Mouse (Mus musculus) cerebellum, adult 8-10 months (tissue): Measurements from ENCODE around the gene Aox3.
A peak's percentile ranks its signal among the peaks of the same experiment; 100 is the strongest.

Experiments used
- DNase-seq: peaks from one replicate; pipeline ENCODE4 v3.0.0; 2022

The Aox3 gene

DNA sequence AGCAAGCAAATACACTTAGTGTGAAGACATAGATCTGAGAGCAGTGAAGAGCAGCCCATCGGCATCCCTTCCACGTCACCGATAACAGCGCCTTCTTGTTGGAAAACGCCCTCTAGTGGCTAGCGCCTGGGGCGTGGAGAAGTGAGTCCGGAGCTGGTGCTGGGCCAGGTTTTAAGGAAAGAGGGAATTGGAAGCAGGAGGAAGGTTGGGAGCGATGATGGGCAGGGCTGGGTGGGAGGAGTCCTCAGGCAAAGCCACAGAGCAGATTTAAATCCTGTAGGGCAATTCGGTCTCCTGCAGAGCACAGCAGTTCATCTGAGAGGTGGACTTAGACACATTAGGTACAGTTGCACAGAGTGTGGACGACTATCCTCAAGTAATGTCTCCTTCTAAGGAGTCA, at the start of gene Aox3:
TSS of gene Aox3 (plus strand) at position 251 of the 400 bp plus-strand sequence.
- peak; percentile 71 for DNase-seq

DNA sequence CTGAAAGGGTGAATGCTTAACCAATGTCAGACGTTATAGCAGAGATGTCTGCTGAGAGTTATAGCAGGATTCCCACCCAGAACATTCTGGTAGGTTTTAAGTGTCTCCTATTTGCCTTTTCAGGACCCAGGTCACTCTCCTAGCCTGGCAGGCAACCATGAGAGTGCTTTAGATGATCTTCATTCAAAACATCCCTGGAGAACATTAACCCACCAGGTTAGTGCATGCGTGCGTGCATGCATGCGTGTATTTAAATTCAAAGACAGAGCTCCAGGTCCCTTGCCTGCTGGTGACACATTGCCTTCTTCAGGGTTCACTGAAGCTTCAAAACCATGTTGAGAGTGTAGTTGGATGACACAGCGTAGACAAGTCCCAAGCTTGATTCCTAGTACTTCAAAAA, 47.8 kb upstream of the Aox3 start:
- DNase-seq: no peak

DNA sequence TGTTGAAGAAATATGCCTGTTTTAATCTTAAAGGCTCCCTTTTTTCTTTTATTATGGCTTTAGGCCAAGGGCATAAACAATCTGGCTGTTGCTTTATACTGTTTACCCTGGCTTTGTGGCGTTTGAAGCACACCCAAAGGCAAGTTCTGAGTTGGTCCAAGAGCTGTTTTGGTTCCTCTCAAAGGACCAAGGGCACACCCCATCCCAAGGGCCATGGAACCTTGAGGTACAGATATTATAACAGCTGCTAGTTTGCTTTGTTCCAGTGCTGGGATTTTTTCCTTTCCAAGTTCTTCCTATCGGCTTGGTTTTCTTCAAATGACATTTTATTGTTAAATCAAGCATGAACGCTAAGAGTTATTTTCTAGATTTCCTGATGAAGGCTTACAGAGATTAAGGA, 47.3 kb upstream of the Aox3 start:
- no peak for DNase-seq

DNA sequence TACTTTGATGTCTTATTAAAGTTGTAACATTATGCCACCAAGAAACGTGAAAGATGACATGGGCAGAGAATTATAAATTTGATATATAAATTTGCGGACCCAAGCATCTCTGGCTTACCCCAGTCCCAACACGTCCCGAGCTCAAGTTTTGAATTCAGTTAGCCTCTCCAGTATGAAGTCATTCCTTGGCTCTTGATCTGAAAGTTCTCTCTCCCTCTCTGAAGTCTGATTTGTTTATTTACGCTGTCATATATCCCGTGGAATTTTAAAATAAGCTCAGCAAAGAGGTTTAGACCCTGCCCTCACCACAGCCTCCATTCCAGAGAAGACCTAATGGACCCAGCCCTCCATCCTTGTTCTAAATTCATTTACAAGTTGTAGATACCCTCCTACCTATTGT, 43.7 kb upstream of the Aox3 start:
- DNase-seq: no peak

DNA sequence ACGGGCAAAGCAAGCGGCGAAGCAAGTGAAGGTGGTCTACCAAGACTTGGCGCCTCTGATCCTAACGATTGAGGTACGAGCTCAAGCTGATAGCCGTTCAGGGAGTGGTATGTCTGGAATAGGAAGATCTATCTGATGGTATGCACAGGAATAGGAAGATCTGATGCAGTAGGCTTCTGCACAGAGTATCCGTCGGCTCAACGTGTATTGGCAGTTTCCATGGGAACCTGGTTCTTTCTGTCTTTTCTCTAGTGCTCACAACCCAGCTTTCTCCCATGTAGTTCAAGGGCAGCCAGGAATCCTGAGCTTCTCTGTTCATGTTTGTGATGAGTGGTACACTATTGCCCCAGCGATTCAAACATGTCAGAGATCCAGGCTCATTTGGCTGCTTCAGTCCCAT, 42.8 kb upstream of the Aox3 start:
- DNase-seq: no peak

DNA sequence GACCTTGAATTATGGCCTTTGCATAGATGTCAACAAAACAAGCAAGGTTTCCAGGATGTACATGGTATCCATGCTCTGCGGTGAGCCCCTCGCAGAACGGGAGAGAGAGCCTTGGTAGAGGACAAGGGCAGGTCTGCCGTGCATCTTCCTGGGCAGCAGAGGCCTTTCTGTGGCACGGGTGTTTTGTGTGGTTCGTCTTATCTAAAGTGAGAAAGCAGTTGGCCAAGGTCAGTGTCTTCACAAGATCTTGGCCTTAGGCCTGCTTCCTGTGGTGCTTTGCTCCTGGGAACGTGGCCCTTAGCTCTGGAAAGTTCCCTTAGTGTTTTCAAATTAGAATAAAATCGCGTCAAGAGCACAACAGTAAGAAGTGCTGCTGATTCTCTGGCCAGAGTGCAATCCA, 41.9 kb upstream of the Aox3 start:
- no peak for DNase-seq

DNA sequence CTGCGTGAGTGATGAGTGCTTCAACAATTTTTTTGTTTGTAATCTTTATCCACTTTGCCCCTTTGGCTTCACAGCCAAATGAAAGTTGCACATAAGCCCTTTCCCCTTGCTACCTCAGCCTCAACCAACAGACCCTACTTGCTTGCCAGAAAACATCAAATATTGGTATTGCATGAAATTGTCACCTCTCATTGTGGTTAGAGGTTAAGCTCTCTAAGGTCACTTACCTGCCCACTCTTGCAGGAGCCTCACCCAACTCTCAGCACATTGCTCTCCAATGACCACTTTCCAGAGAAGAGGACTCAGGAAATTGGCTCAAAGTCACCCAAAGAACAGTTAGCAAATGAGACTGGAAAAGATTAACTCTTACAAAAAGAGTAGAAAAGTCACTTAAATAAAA, 41.4 kb upstream of the Aox3 start:
- DNase-seq: no peak

DNA sequence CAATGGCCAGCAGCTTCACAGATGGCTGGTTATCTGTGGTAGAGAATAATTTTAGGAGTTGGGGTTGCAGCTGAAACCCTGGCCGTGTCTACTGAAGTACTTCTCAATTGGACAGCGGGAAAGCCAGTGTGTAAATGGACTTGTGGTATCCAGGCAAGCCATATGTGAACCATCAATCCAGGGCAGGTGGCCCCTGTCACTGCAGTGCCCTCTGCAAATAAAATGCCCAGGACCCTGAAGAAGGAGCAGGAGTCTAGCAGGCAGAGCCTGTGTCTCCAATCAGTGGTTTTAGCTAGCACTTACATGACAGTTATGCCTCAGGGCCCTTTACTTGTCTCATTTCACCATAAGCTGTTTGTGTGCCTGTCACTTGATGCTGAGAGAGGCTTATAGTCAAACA, 40.5 kb upstream of the Aox3 start:
- no peak for DNase-seq

DNA sequence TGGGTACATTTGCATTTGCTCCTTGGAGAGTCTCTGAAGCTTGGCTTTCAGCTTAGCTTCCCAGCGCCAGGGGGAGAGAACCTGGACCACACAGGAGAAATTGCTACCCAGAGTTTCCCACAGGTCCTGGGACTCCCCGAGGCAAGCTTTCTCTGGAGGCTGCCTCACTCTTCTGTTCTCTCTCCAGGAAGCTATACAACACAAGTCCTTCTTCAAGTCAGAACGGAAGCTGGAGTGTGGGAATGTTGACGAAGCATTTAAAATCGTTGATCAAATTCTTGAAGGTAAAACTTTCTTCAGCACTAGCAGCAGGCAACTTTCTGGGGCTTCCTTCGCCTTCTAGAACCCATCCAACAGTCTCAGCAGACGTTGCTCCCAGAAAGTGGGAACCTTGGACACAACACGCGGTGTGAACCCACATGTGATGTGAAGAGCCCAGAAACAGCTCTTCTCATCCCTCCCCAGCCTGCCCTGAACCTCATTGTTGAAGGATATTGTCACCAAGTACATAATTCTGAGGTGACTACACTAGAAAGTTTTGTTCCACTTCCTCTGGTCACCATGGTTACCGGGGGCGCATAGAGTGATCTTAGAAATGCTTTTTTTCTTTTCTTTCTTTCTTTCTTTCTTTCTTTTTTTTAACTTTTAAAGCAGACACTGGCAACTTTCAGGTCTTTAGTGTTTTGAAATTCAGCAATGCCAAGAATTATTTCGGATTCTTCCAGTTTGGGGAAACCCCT, 39.8 kb upstream of the Aox3 start:
- DNase-seq: no peak

DNA sequence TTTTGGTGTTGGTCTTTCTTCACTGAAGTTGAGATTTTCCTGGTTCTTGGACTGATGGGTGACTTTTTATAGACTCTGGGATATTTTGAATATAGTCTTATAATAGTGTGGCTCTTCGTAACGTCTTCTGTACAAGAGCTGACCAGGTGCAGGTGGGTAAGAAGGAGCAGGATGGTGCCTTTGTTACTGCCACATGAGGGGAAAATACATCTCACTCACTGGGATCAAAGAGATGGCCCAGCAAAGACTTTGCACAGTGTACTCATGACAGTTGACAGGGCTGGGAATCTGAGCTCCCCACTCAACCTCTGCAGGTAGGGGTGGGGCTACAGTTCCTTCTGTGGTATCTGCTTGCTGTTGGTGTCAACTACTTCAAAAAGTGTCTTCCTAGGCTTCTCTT, 38.7 kb upstream of the Aox3 start:
- no peak for DNase-seq

DNA sequence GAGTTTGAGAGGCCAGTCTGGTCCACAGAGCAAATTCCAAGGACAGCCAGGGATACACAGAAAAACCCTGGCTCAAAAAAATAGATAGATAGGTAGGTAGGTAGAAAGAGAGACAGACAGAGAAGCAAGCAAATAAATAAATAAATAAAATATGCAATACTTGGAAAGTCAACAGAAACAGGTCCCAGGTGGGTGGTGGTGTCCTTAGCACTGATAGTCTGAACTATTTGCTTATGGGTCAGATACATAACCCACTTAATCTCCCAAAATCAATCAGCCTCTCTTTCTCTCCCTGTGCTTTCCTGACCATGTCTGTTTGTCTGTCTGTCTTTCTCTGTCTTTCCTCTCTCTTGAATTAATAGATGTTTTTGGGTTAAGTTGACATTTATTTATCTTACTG, 35.0 kb upstream of the Aox3 start:
- no peak for DNase-seq

DNA sequence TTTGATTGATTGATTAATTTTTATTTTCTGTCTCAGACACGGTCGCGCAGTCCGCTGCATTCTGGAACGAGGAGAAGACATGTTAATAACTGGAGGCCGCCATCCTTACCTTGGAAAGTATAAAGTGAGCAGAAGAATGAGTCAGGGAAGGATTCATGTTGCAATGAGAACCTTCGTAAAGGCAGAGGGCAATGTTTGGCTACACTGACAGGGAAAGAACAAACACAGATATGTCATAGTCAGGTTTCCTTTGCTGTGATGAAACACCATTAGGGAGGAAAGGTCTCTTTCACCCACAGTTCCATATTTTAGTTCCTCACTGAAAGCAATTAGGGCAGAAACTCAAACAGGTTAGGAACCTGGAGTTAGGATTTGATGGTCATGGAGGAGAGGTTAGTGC, 34.5 kb upstream of the Aox3 start:
- DNase-seq: no peak

DNA sequence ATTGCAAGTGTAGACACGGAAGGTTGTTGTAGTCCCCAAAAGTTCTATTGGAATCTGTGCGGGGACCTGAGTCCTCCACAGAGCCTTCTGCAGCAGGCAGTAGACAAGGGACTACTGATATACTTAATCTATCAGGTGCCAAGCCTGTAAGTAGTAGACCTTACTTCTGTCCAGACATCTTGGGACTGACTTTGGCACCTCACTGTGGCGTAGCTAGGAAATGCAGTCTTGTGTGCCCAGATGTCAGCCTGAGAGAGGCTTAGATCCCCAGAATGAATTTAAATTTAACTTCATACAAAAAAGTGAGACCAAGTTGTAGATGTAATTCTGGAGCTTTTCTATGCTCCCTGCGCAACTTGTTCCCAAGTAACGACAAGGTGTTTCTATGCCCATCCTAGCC, 33.2 kb upstream of the Aox3 start:
- peak; percentile 4 for DNase-seq

DNA sequence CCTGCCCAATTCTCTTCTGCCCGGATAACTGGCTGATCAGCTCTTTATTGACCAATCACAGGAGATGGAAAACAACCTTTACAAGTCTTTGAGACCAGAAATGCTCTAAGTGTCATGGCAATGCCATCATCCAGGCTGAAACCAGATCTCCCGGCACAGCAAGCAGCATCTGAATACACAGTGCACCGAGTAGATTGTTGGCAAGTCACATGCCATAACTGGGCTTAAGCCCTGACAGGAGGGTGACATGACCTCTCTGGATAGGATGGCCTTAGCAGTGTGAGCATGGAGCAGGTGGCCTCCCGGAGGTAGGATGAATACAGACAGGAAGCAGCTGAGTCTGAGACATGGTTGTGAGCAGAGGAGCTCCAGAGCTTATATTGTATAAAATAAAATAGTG, 32.5 kb upstream of the Aox3 start:
- no peak for DNase-seq

DNA sequence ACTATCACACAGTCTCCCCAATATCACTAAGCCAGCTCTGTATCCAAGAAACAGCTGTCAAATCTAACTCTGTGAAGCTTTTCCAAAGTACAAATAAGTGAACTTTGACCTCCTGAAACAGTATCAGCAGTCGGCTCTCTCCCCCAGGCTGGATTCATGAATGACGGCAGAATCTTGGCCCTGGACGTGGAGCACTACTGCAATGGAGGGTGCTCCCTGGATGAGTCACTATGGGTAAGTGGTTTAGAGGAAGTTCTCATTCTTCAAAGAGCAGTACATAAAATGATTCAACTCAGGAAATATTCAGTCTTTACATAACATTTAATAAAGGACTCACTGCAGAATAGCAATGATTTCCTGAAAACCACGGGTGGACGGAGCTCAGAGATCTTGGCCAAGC, 31.6 kb upstream of the Aox3 start:
- no peak for DNase-seq

DNA sequence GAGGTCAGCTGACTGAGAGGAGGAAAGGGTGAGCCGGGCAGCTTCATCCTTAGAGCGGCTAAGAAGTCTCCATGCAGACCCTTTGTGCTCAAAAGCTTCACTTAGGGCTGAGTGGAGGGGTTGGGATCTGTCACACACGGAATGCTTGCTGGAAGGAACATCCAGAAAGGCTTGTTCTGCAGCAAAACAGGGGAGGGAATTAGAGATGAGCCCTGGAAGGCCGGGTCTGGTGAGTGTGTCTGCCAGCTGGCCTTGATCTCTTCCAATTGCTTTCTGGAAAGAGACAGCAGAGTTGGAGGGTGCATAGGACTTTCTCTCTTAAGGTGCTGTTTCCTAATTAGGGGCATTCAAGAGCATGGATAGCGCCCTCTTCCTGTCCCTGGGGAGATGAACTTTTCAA, 23.6 kb upstream of the Aox3 start:
- no peak for DNase-seq

DNA sequence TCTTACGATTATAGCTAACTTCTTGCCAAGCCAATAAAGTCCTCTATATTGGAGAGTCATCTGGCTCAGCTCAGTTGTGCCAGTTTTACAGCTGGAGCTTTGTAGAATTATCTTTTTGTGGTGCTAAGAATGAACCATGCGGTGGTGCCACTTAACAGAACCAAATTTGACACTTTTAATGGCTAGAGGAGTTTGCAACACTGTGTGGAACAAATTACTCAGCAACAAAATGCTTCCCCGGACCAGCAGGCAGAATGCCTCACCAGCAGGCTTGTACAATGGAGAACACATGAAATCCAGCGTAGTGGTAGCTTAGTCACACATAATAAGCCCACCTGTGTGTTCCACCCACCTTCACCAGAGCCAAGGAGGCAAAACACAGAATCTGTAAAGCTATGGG, 22.7 kb upstream of the Aox3 start:
- no peak for DNase-seq

DNA sequence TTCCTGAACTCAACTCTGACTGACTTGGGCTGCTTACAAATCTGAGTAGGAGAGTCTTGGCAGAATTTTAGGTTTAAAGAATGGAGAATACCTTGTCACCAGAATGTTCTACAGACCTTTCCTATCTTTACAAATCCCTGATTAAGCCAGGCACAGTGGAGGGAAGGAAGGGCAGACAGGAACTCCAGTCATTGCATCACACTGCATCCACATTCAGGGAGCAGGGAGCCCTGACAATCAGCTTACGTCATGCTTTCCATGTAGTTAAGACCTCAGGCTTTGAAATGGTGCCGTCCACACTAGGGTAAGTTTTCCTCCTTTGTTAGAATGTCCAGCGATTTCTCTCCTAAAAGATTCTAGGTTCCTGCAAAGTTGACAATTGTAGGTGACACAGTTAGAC, 21.7 kb upstream of the Aox3 start:
- DNase-seq: no peak

DNA sequence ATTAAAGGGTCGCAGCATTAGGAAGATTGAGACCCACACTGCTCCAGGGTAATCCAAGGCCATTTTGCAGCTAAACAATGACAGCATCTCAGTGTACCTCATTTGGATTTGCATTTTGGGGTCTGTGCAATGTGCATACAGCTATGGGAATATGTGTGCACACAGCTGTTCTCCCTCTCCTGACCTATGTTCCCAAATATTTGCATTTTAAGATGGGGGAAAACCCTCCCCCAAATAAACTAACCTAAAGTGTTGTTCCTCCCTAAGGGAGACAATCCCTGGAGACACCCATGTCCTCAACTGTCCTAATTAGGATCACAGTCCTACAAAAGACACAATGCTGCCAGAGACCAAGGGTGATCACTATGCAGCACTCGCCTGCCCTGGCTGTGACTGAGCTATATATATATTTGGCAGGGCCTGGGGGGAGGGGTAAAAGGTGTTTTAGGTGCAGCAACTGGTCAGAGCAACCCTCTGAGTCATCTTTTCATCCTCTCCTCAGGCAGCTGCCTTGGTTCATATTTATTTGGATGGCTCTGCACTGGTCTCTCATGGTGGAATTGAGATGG, 20.9 kb upstream of the Aox3 start:
- DNase-seq: no peak

DNA sequence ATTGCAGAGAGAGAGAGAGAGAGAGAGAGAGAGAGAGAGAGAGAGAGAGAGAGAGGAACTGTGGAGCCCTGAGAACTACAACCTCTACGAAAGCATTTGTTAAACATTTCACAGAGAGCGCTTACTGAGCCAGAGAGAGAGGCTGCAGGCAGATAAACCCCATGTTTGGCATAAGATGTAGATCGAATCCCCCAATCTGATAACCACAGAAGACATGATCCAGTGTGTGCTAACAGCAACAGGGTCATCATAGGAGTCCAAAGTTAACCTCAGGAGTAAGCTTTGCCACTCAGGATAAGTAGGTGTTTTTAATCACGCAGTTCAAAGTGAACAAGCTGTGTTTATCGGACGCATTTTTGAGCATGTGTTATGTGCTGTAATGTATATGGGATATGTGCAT, 15.6 kb upstream of the Aox3 start:
- DNase-seq: no peak

DNA sequence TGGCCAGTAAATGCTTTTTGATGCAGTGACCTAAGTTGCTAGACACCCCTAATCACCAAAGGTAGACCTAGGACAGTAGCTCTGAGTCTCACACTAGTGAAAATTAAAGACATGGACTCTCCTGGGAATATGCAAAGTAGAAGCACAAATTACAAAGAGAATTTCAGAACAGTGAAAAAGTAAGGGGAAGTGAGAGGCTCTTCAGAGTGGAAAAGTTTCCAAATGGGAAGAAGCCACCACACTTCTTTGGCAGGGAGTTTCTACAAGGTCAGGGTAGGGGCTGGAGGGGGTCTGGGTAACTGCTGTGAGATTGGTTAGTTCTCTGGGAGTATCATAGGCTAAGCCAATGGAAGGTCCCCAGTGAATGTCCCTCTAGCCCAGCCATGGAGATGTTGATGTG, 13.8 kb upstream of the Aox3 start:
- no peak for DNase-seq

DNA sequence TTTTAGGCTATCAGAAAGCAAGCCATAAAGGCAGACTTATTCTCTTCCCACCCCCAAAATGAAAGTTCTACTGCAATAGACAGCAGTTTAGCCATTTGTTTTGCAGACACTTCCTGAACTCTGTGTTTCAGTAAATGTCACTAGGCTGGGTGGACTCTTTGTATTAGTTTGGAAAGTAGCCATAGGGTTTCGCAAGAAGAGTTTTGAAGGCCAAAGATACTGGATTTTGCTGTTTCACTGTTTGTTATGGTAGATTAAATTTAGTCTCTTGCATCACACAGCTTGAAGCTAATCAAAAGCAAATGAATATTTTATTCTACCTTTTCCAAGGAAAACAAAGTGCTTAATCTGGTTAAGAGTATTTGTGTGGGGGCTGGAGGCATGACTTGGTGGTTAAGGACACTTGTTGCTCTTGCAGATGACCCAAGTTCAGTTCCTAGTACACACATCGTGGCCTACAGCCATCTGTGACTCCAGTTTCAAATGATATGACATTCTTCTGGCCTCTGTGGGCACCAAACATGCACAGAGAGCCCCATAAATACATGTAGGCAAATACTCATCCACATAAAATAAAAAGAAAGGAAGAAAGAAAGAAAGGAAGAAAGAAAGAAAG, 11.3 kb upstream of the Aox3 start:
- no peak for DNase-seq

DNA sequence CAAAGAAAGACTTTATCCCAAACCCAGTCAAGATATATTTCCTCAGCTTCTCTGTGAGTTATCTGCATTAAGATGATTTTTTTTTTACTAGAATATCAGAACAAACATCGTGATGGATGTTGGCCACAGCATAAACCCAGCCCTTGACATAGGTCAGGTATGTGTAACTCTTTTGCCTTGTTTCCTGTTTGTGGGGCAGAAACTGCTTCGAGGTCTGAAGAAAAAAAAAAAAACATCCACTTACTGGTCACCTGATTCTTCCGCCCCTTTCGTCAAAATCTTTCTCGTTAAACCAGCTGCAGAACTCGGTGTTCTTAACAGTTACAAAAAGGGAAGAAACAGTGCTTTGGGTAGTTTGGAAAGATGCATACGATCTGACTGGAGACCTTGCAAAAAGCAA, 10.4 kb upstream of the Aox3 start:
- DNase-seq: no peak

DNA sequence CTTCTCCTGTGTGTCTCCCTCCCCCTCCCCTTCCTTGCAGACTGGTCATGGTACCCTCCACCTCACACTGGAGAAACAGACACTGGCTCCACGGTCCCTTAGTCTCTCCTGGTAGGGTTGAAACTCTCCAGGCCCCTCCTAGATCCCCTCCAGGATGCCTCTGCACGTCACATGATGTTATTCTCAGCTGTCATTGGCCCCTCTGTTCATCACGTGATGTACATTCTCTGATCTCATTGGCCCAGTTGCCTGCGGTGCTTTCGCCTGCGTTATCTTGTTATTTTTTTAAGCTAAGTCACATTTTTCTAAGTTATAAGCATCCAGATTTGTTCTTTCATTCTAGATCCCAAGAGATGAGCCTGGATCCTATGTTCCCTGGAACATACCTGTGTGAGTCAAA, 7.2 kb upstream of the Aox3 start:
- no peak for DNase-seq

DNA sequence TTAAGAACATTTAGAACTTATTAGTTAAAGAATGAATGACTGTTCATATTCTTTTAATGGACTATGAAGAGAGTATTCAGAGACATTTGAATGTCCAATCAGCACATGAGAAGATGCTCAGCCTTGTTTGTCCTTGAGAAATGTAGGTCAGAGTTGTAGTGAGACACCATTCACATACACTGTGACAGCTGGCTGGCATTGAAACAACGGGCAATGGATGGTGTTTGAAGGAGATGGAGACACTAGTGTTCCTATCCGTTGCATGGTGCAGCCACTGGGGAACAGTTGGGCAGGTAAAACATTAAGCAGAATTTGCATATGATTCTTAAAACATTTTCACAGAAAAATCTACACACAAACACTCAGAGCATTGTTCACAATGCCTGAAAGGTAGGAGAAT, 5.9 kb upstream of the Aox3 start:
- DNase-seq: no peak
